Mouse (Mus musculus) brain, adult 2 months (tissue): ENCODE measurements around the gene Ldb1.
"Not testable (repeated sequence)": the region's sequence is repeated elsewhere in the genome, so short reads cannot be mapped to it uniquely, and the experiment has no call there.

Experiments used
- DNase-seq: peaks from one replicate; pipeline ENCODE4 v3.0.0; 2011; ENCODE audit warnings: low read depth, low spot score

Gene Ldb1

GRCm38 (mm10) chr19:46028747-46029320 is 16.2 kb downstream of the Ldb1 start:
- DNase-seq, result no peak

GRCm38 (mm10) chr19:46026567-46026966 is 18.4 kb downstream of the Ldb1 start:
- DNase-seq, result no peak

GRCm38 (mm10) chr19:46024959-46025358 is 20.1 kb downstream of the Ldb1 start:
- DNase-seq, result no peak

- DNase-seq, result no peak
Measured at GRCm38 (mm10) chr19:46016023-46016422, 29.0 kb downstream of the Ldb1 start.

GRCm38 (mm10) chr19:46014572-46015178 is 30.3 kb downstream of the Ldb1 start:
- peak; percentile 94 for DNase-seq

GRCm38 (mm10) chr19:46005680-46006079 is 39.3 kb downstream of the Ldb1 start:
- DNase-seq, result no peak

GRCm38 (mm10) chr19:46004814-46005466 is 40.1 kb downstream of the Ldb1 start:
- no peak for DNase-seq

GRCm38 (mm10) chr19:46003371-46004226 is 41.4 kb downstream of the Ldb1 start, which contains the start of gene Hps6:
TSS of gene Hps6 (plus strand) at chr19:46003508.
- peak; percentile 88 for DNase-seq

GRCm38 (mm10) chr19:46002279-46002678 is 42.7 kb downstream of the Ldb1 start:
- DNase-seq, result no peak

- no peak for DNase-seq
Measured at GRCm38 (mm10) chr19:45999378-45999777, 45.6 kb downstream of the Ldb1 start.

GRCm38 (mm10) chr19:45998694-45999217 is 46.3 kb downstream of the Ldb1 start:
- no peak for DNase-seq

- peak; percentile 99 for DNase-seq
Measured at GRCm38 (mm10) chr19:45997785-45998693, 47.0 kb downstream of the Ldb1 start, which contains the start of gene Armh3. TSS of gene Armh3 (minus strand) at chr19:45998488.

- DNase-seq, result no peak
Measured at GRCm38 (mm10) chr19:45997365-45997764, 47.6 kb downstream of the Ldb1 start.

GRCm38 (mm10) chr19:45993981-45994737 is 50.9 kb downstream of the Ldb1 start:
- no peak for DNase-seq

GRCm38 (mm10) chr19:45993441-45993840 is 51.6 kb downstream of the Ldb1 start:
- not testable (repeated sequence) for DNase-seq

- no peak for DNase-seq
Measured at GRCm38 (mm10) chr19:45991171-45991570, 53.8 kb downstream of the Ldb1 start.

- DNase-seq, result no peak
Measured at GRCm38 (mm10) chr19:45988238-45988637, 56.8 kb downstream of the Ldb1 start.

GRCm38 (mm10) chr19:45984379-45984778 is 60.6 kb downstream of the Ldb1 start:
- DNase-seq, result no peak
